Mouse (Mus musculus) effector memory CD4-positive, alpha-beta T cell, adult 7 months (primary cell): Measurements from ENCODE around the gene Gm21294. TPM values are rescaled to one million over a fixed set of nuclear protein-coding genes. Genes with fewer than 3 reads are reported as not detected.

Source experiments
- polyA plus RNA-seq: library from polyadenylated mRNA; unstranded; fragments of 100-300 nt; shearing (Covaris generic); gene quantifications from one replicate; pipeline ENCODE4 v1.2.1, GENCODE M21; 2017

Gene Gm21294
- polyA plus RNA-seq, result not detected

GRCm38 (mm10) chrY:89052506-89052905 lies at the start of gene Gm21294:
TSS of gene Gm21294 (plus strand) at chrY:89052806.

